Mouse (Mus musculus) G1E (cell line): ENCODE data around the gene Sh2d1b1.

Source experiments
- CTCF ChIP-seq: IDR thresholded peaks from 2 replicates; pipeline ENCODE4 v1.5.1; 2012; ENCODE audit warnings: low read depth, low read length, inconsistent platforms, mixed read lengths
- TAL1 ChIP-seq: conservative IDR thresholded peaks from 2 replicates; pipeline ENCODE4 v1.6.1; 2012; ENCODE audit warnings: low read depth, low read length, inconsistent platforms, mixed read lengths

- TF ChIP-seq TAL1: no peak
- TF ChIP-seq CTCF: no peak
Measured at GRCm38 (mm10) chr1:170311431-170311830, 34.3 kb downstream of the Sh2d1b1 start.
